Mouse (Mus musculus): Measurements from ENCODE around the gene Pfdn6.

GRCm38 (mm10) chr17:33926207-33926932 lies 13.8 kb downstream of the Pfdn6 start:
- TF ChIP-seq CTCF (IDR thresholded peaks at IDR 0.05; ENCODE audit: control insufficient read depth, insufficient read depth, insufficient replicate concordance, low read depth, low read length) (no peak), POLR2A (IDR thresholded peaks at IDR 0.05; ENCODE audit: control insufficient read depth, low read depth, low read length) (no peak)

All from testis, adult 2 months (tissue).